8 mouse cellular contexts compared by ENCODE assay signal in the genomic region with DNA sequence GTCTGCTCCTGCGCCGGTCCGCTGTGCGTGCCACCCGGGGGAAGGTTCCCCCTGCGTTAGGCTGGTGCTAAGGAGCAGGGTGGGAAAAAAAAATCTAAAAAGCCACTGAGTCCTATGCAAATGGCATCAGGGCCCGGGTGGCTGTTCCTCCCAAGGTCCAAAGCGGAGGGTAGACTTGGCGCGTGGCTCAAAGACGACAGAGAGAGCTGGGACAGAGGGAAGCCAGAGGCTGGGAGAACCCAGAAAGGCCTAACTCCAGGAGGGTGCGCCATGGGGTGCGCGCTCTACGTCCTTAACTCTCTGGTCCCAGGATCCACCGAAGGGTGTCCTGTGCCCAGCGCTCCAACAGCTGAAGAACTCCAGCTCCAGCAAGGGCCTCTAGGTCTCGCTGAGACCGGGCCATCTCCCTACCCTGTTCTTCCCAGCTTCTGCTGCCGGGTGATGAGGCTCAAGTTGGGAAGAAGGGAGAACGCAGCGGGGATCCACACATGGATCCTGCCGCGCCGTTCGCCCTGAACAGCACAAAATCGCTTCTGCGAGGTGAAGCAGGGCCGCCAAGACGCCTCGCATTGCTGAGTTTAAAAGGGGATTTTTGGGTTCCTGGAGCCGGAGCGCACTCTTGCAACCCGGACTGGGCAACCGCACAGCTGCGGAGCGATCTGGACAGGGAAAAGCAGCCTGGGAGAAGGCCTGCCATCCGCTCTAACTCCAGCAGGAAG. TPM values are rescaled to one million over a fixed set of nuclear protein-coding genes. Genes with fewer than 3 reads are reported as not detected.
DNase-seq lines count a peak whose midpoint lies in the region; ATAC-seq and TF ChIP-seq lines count a peak whose summit lies in the region.

No protein-coding gene starts in this region.

- no peak for ATAC-seq in cerebellum, adult (ENCODE audit: insufficient number of reproducible peaks, low FRiP score, low TSS enrichment)
- ATAC-seq in heart, embryonic 12.5 days (ENCODE audit: insufficient number of reproducible peaks, low FRiP score) = no peak
- peak; percentile 7; the same call in 1 of the 2 replicates for ATAC-seq in kidney, embryonic 15.5 days (replicated peaks; ENCODE audit: low FRiP score)

- H3K27me3 ChIP-seq in cerebellum, adult 2 months (ENCODE audit: control insufficient read depth, insufficient read depth, low read length) = peaks cover 7% of the 10 kb centered on the region; the same call in 1 of the 2 replicates
- H3K27me3 ChIP-seq in embryonic facial prominence, embryonic 10.5 days (replicated peaks; ENCODE audit: low read depth, poor library complexity, severe bottlenecking) = peaks cover 71% of the 10 kb centered on the region
- H3K27me3 ChIP-seq in heart, embryonic 12.5 days (replicated peaks) = peaks cover 31% of the 10 kb centered on the region
- H3K27me3 ChIP-seq in kidney, embryonic 15.5 days = no peaks in the 10 kb centered on the region
- H3K27me3 ChIP-seq in midbrain, embryonic 10.5 days (ENCODE audit: low read depth, poor library complexity, severe bottlenecking) = peaks cover 52% of the 10 kb centered on the region

- no peaks in the 10 kb centered on the region for H3K9me3 ChIP-seq in embryonic facial prominence, embryonic 10.5 days
- no peaks in the 10 kb centered on the region for H3K9me3 ChIP-seq in heart, embryonic 12.5 days (replicated peaks)
- H3K9me3 ChIP-seq in kidney, embryonic 15.5 days (replicated peaks) = no peaks in the 10 kb centered on the region
- H3K9me3 ChIP-seq in midbrain, embryonic 10.5 days (replicated peaks) = no peaks in the 10 kb centered on the region

- DNase-seq in cerebellum, adult 2 months = peak; percentile 4 to 26
- peak; percentile 76 for DNase-seq in embryonic facial prominence, embryonic 10.5 days (ENCODE audit: low spot score)
- peak; percentile 77 for DNase-seq in midbrain, embryonic 10.5 days (ENCODE audit: low spot score)
- DNase-seq in urinary bladder, postnatal 36 days (ENCODE audit: low spot score in 2 of 2) = peak; percentile 31 to 33
- no peak for DNase-seq in natural killer cell, adult 2 months (ENCODE audit: low spot score in 2 of 2)

- peaks cover 17% of the 10 kb centered on the region for H3K36me3 ChIP-seq in embryonic facial prominence, embryonic 10.5 days (replicated peaks)
- no peaks in the 10 kb centered on the region for H3K36me3 ChIP-seq in heart, embryonic 12.5 days
- peaks cover 13% of the 10 kb centered on the region for H3K36me3 ChIP-seq in kidney, embryonic 15.5 days
- H3K36me3 ChIP-seq in midbrain, embryonic 10.5 days = peaks cover 20% of the 10 kb centered on the region

- 37% methylated on average over 38 of the region's 38 CpGs for WGBS in cerebellum, adult 2 months
- WGBS in embryonic facial prominence, embryonic 10.5 days = 1% methylated on average over 38 of the region's 38 CpGs
- 3% methylated on average over 38 of the region's 38 CpGs for WGBS in heart, embryonic 12.5 days
- 5% methylated on average over 38 of the region's 38 CpGs for WGBS in kidney, embryonic 15.5 days
- WGBS in midbrain, embryonic 10.5 days = under 1% methylated on average over 38 of the region's 38 CpGs

- H3K9ac ChIP-seq in heart, embryonic 12.5 days = peak overlapping the region; percentile 68
- peak overlapping the region; percentile 75 for H3K9ac ChIP-seq in kidney, embryonic 15.5 days

- no peak overlapping the region for H3K27ac ChIP-seq in cerebellum, adult 2 months (ENCODE audit: insufficient read depth, low read length)
- peak overlapping the region; percentile 85 for H3K27ac ChIP-seq in embryonic facial prominence, embryonic 10.5 days (replicated peaks)
- no peak overlapping the region for H3K27ac ChIP-seq in heart, embryonic 12.5 days (ENCODE audit: poor library complexity, severe bottlenecking)
- peak overlapping the region; percentile 94 for H3K27ac ChIP-seq in kidney, embryonic 15.5 days
- peak overlapping the region; percentile 98 for H3K27ac ChIP-seq in midbrain, embryonic 10.5 days (replicated peaks)

- peak overlapping the region; percentile 85 for H3K4me2 ChIP-seq in heart, embryonic 12.5 days
- H3K4me2 ChIP-seq in kidney, embryonic 15.5 days = peak overlapping the region; percentile 67

- H3K4me1 ChIP-seq in cerebellum, adult 2 months (ENCODE audit: control insufficient read depth, insufficient read depth, low read length) = no peaks in the 10 kb centered on the region; the same call in 1 of the 2 replicates
- H3K4me1 ChIP-seq in embryonic facial prominence, embryonic 10.5 days = peaks cover 56% of the 10 kb centered on the region
- H3K4me1 ChIP-seq in heart, embryonic 12.5 days (replicated peaks) = peaks cover 24% of the 10 kb centered on the region
- peaks cover 20% of the 10 kb centered on the region for H3K4me1 ChIP-seq in kidney, embryonic 15.5 days
- peaks cover 45% of the 10 kb centered on the region for H3K4me1 ChIP-seq in midbrain, embryonic 10.5 days

- TF ChIP-seq CTCF in cerebellum, adult 2 months (IDR thresholded peaks at IDR 0.05; ENCODE audit: borderline replicate concordance, insufficient read depth, low read depth, low read length) = no peak

- no peak for TF ChIP-seq POLR2A in cerebellum, adult 2 months (IDR thresholded peaks at IDR 0.05; ENCODE audit: borderline replicate concordance, insufficient read depth, low read length)

- H3K4me3 ChIP-seq in cerebellum, adult 2 months (replicated peaks; ENCODE audit: insufficient read depth, low read depth, low read length) = no peak overlapping the region
- peak overlapping the region; percentile 85 for H3K4me3 ChIP-seq in embryonic facial prominence, embryonic 10.5 days
- H3K4me3 ChIP-seq in heart, embryonic 12.5 days = peak overlapping the region; percentile 48
- peak overlapping the region; percentile 50 for H3K4me3 ChIP-seq in kidney, embryonic 15.5 days (replicated peaks)
- H3K4me3 ChIP-seq in midbrain, embryonic 10.5 days = peak overlapping the region; percentile 77

RNA-seq across cellular contexts. Expression of a gene that starts 6.7 kb away (rescaled TPM):
- 4.0 and 4.4 TPM in 2 replicates for polyA plus RNA-seq in cerebellum, adult 2 months (2012; rRNA removed)
- polyA plus RNA-seq in embryonic facial prominence, embryonic 10.5 days (2016; fragmentation: Nextera tagmentation; extraction: Ambion mirVana) = 9.7 and 12.5 TPM in 2 replicates
- polyA plus RNA-seq in heart, embryonic 12.5 days (2016; fragmentation: Nextera tagmentation; extraction: Ambion mirVana) = 4.7 and 5.6 TPM in 2 replicates
- 37.0 and 39.5 TPM in 2 replicates for polyA plus RNA-seq in kidney, embryonic 15.5 days (2015; fragmentation: Nextera tagmentation; extraction: Ambion mirVana)
- 11.2 and 13.0 TPM in 2 replicates for polyA plus RNA-seq in midbrain, embryonic 10.5 days (2016; fragmentation: Nextera tagmentation; extraction: Ambion mirVana)

RNA-seq across cellular contexts. Expression of a gene that starts 36.8 kb away (rescaled TPM):
- 0.57 and 0.65 TPM in 2 replicates for polyA plus RNA-seq in cerebellum, adult 2 months (2012; rRNA removed)
- polyA plus RNA-seq in embryonic facial prominence, embryonic 10.5 days (2016; fragmentation: Nextera tagmentation; extraction: Ambion mirVana) = 0.85 and 0.88 TPM in 2 replicates
- polyA plus RNA-seq in heart, embryonic 12.5 days (2016; fragmentation: Nextera tagmentation; extraction: Ambion mirVana) = 1.0 and 1.3 TPM in 2 replicates
- 0.90 and 1.1 TPM in 2 replicates for polyA plus RNA-seq in kidney, embryonic 15.5 days (2015; fragmentation: Nextera tagmentation; extraction: Ambion mirVana)
- 0.38 TPM in 1 of 2 replicates, not detected in the other for polyA plus RNA-seq in midbrain, embryonic 10.5 days (2016; fragmentation: Nextera tagmentation; extraction: Ambion mirVana)

Comparison
In these comparisons a context has a peak if more than half of its experiments do, and no peak if none do; other contexts are left out.
1. DNase-seq: peak in cerebellum, adult 2 months (2 of 2), embryonic facial prominence, embryonic 10.5 days (single experiment), midbrain, embryonic 10.5 days (single experiment) and urinary bladder, postnatal 36 days (2 of 2); none in natural killer cell, adult 2 months (0 of 2).
2. H3K27ac ChIP-seq: peak in embryonic facial prominence, embryonic 10.5 days (single experiment), kidney, embryonic 15.5 days (single experiment) and midbrain, embryonic 10.5 days (single experiment); none in cerebellum, adult 2 months (single experiment) and heart, embryonic 12.5 days (single experiment).